Mouse (Mus musculus): Measurements from ENCODE around the gene Rs1.
"Not testable (repeated sequence)": the region's sequence is repeated elsewhere in the genome, so short reads cannot be mapped to it uniquely, and the experiment has no call there.

Gene Rs1

GRCm38 (mm10) chrX:160767713-160768112, at the start of gene Rs1:
Gene Rs1 (plus strand): TSS chrX:160768013.
- no peak for DNase-seq

- DNase-seq: no peak
Measured at GRCm38 (mm10) chrX:160735650-160736049, 32.2 kb upstream of the Rs1 start, which contains the start of gene Ppef1. Gene Ppef1 (minus strand): TSS chrX:160735765.

- DNase-seq: no peak
Measured at GRCm38 (mm10) chrX:160745399-160745798, 22.4 kb upstream of the Rs1 start.

- peak in 1 of 2 experiments; percentile 9 for DNase-seq
Measured at GRCm38 (mm10) chrX:160748653-160749052, 19.2 kb upstream of the Rs1 start.

- no peak for DNase-seq
Measured at GRCm38 (mm10) chrX:160750808-160751207, 17.0 kb upstream of the Rs1 start.

- DNase-seq: peak; percentile 92 to 93
Measured at GRCm38 (mm10) chrX:160765389-160766232, 2.2 kb upstream of the Rs1 start.

- DNase-seq: no peak
Measured at GRCm38 (mm10) chrX:160766233-160766616, 1.6 kb upstream of the Rs1 start.

- DNase-seq: not testable (repeated sequence)
Measured at GRCm38 (mm10) chrX:160769622-160770021, 1.8 kb downstream of the Rs1 start.

GRCm38 (mm10) chrX:160773033-160773432, 5.2 kb downstream of the Rs1 start:
- no peak for DNase-seq

- DNase-seq: no peak
Measured at GRCm38 (mm10) chrX:160782276-160782675, 14.5 kb downstream of the Rs1 start.

- DNase-seq: no peak
Measured at GRCm38 (mm10) chrX:160794920-160795319, 27.1 kb downstream of the Rs1 start.

- peak in 1 of 2 experiments; percentile 4 for DNase-seq
Measured at GRCm38 (mm10) chrX:160804409-160805150, 36.8 kb downstream of the Rs1 start.

GRCm38 (mm10) chrX:160808226-160808625, 40.4 kb downstream of the Rs1 start:
- DNase-seq: peak; percentile 18 to 43

All from cerebellum, postnatal 25 days (tissue).